Mouse (Mus musculus) G1E-ER4 (cell line): ENCODE measurements around the gene Rab4a. TPM values are rescaled to one million over a fixed set of nuclear protein-coding genes. Genes with fewer than 3 reads are reported as not detected.

ENCODE experiments used
- GATA1 ChIP-seq: IDR thresholded peaks from one replicate; pipeline ENCODE4 v1.8.0; 2012; ENCODE audit warnings: low read length, inconsistent platforms
- polyA plus RNA-seq: library from polyadenylated mRNA; stranded (reverse); fragments of >175 nt; gene quantifications from 2 replicates; pipeline ENCODE4 v1.2.3, GENCODE M21; 2012

Gene Rab4a
- polyA plus RNA-seq, 1 experiment, result 21.9 TPM

DNA sequence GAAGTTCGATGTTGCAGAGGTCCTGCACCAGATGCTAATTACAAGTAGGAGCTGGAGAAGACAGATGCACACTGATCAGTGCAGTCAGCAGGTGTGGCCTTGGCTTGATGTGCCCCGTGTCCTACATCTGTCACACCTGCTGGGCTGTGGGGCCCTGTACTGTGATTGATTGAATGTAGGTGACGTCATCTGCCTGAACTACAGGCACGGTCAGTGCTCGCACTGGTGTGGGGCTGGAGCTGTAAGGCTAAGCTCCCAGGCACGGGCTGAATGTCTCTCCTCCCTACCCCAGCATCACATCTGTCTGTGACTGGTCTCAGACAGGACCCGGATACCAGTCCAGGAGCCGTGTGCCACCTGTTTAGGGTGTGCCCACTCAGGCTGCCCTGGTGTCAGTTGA is 24.5 kb upstream of the Rab4a start:
- no peak for TF ChIP-seq GATA1

GRCm38 (mm10) chr8:123783525-123784249 is 22.1 kb upstream of the Rab4a start:
- no peak for TF ChIP-seq GATA1

GRCm38 (mm10) chr8:123786166-123786565 is 19.6 kb upstream of the Rab4a start:
- TF ChIP-seq GATA1, result no peak

DNA sequence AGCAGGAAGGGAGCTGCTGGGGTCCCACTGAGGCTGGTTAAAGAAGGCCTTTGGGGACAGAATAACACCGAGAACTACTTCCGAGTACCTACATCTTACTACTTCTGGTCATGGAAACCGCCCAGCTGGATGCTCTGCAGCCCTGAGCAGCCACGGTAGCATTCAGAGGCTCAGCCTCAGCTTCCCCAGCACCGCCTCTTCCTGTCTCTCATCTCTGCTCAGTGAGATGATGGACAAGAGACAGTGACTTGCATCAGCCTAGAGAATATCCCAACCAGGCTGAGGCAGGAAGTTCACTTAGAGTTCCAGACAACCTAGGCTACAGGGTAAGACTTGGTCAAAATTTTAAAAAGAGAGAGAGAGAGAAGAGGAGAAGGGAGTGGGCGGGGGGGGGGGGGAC is 19.1 kb upstream of the Rab4a start:
- TF ChIP-seq GATA1, result no peak

- no peak for TF ChIP-seq GATA1
Measured at GRCm38 (mm10) chr8:123787254-123787897, 18.4 kb upstream of the Rab4a start.

DNA sequence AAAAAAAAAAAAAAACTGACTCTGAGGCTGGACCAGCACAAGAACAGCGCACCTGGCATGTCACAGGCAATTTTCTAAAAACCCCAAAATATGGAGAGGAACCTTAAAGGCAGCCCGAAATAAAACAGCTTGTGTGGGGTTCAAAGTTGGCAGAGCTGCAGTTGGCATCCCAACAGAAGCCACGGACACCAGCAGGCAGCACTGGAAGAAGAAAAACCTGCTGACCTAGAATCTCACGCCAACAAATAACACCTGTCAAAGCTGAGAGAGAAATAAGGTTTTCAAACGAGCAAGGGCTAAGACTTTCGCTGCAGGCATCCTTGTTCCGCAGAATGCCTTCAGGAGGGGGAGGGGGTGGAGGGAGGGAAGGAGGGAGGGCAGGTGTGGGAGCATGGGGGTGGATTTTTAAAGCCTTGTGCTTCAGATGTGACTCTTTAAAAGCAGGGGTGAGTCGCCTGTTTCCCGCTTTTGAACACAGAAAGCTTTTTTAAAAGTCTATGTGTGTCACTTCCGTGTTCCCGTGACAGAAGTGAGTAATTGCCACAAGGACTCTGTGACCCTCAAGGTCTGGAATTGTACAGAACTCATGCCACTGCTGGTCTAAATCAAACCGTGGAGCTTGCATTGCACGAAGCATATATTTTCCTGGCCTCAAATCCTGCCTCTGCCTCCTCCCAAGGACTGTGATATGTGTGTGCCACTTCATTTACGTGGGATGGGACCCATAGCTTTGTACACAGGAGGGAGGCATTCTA is 17.2 kb upstream of the Rab4a start:
- TF ChIP-seq GATA1, result no peak

DNA sequence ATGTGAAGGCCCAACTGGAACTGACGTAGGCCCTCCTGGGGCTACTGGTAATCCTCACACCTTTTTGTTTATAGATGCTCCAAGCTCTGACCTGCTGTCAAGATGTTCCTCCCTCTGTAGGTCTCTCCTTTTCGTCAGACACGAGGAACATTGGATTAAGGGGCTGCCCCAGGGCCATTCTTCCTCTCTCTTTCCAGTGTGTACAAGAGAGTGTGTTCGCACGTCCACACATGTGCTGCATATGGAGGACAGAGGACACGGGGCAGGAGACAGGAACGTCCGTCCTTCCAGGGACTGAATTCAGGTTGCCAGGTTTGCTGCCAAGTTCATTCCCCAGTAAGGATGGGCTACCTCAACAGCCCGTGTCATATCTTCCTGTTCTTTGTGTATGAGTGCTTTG is 16.3 kb upstream of the Rab4a start:
- no peak for TF ChIP-seq GATA1

- no peak for TF ChIP-seq GATA1
Measured at GRCm38 (mm10) chr8:123789970-123790369, 15.8 kb upstream of the Rab4a start.

- no peak for TF ChIP-seq GATA1
Measured at GRCm38 (mm10) chr8:123791101-123791844, 14.5 kb upstream of the Rab4a start.

- TF ChIP-seq GATA1, result no peak
Measured at GRCm38 (mm10) chr8:123791845-123792225, 13.9 kb upstream of the Rab4a start.

DNA sequence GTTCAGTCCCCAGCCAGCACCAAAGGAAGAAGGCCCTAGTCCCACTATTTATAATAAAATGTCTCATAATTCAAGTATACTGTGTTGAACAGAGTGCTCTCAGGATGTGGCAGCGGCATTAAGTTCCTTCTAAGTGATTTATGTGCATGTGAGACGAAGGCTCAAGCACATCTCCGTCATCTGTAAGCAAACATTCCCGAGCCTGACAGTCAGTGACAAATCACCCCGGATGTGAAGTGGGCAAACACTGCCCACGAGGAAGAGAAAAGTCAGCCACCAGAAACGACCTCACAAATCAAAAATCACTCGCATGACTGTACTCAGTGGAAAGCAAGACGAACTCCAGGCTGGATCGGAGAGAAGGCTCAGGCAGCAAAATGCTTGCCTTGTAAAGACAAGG is 11.9 kb upstream of the Rab4a start:
- no peak for TF ChIP-seq GATA1

DNA sequence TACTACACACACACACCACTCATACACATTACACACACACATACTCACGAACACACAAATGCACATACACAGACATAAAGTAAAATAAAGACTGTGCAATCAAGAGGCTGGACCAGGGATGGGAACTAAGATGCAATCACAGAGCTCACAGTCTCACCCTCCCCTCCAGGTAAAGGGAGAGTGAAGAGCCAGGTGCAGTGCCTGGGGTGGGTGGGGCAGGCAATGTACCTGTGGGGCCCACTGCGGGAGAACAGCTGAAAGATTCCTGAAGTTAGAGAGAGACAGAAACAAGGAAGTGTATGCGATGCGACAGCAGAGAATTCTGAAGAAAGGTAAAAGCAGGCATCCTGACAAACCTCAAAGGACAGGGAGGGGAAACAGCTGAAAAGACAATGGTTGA is 11.0 kb upstream of the Rab4a start:
- no peak for TF ChIP-seq GATA1

GRCm38 (mm10) chr8:123796758-123797157 is 9.0 kb upstream of the Rab4a start:
- no peak for TF ChIP-seq GATA1

- peak; percentile 45 for TF ChIP-seq GATA1
Measured at GRCm38 (mm10) chr8:123797928-123798327, 7.9 kb upstream of the Rab4a start.

- no peak for TF ChIP-seq GATA1
Measured at GRCm38 (mm10) chr8:123799434-123799833, 6.4 kb upstream of the Rab4a start.

- TF ChIP-seq GATA1, result no peak
Measured at GRCm38 (mm10) chr8:123799885-123800284, 5.9 kb upstream of the Rab4a start.
